21 mouse cellular contexts compared by ENCODE assay signal in genomic region chr5:21675494-21675893, GRCm38 (mm10).
"Had no signal": no experiment of that assay in that cellular context is flagged by ENCODE, and none has a peak within 500 bp of the region (broad histone marks: within the 10 kb centered on the region; RNA-seq: fewer than 3 reads in every experiment).

No protein-coding gene starts in this region.

- H3K9ac ChIP-seq: limb, embryonic 13.5 days; liver, embryonic 13.5 days; lung, embryonic 14.5 days; midbrain, embryonic 13.5 days; neural tube, embryonic 13.5 days had no signal

- H3K27ac ChIP-seq: limb, embryonic 13.5 days; liver, embryonic 13.5 days; midbrain, embryonic 10.5 days; midbrain, embryonic 13.5 days; stomach, postnatal 0 days had no signal

- ATAC-seq: lung, postnatal 0 days; midbrain, embryonic 13.5 days; midbrain, embryonic 16.5 days had no signal

- H3K9me3 ChIP-seq: limb, embryonic 13.5 days; liver, embryonic 13.5 days; midbrain, embryonic 13.5 days; neural tube, embryonic 13.5 days had no signal

- H3K4me2 ChIP-seq: limb, embryonic 13.5 days; liver, embryonic 13.5 days; lung, embryonic 14.5 days; midbrain, embryonic 13.5 days; neural tube, embryonic 13.5 days had no signal

- DNase-seq: kidney, adult 2 months; kidney, postnatal 10 days; kidney, postnatal 36 days; left cerebral cortex, postnatal 4 days; liver; liver, embryonic 13.5 days; lung, embryonic 14.5 days; lung, postnatal 36 days; right cerebral cortex, postnatal 14 days; right cerebral cortex, postnatal 4 days; thymus, adult 18-20 months; thymus, postnatal 36 days had no signal

- H3K27me3 ChIP-seq: limb, embryonic 13.5 days; liver, embryonic 13.5 days; megakaryocyte, embryonic 14.5 days; midbrain, embryonic 13.5 days; neural tube, embryonic 13.5 days had no signal

- H3K4me3 ChIP-seq: limb, embryonic 13.5 days; liver, embryonic 13.5 days; megakaryocyte, embryonic 14.5 days; midbrain, embryonic 10.5 days; midbrain, embryonic 13.5 days; myocyte; neural tube, embryonic 13.5 days had no signal

- H3K4me1 ChIP-seq: midbrain, embryonic 10.5 days had no signal
